Mouse (Mus musculus) right cerebral cortex, adult 2 months (tissue): ENCODE measurements at regions not wholly inside any gene's neighbourhood (a gene's known extent, or its start where the extent isn't known, plus 50 kb on each side); places are given as distances from the start of the nearest gene placed in this dataset.

Experiments
- DNase-seq, 2 experiments: peaks; one replicate each; pipeline ENCODE4 v3.0.0; 2021 to 2022; ENCODE audit warnings: low spot score in 2 of 2

GRCm38 (mm10) chr5:103374162-103374561 lies 50.8 kb upstream of the Ptpn13 start:
- DNase-seq = no peak

GRCm38 (mm10) chr5:103373089-103373488 lies 51.9 kb upstream of the Ptpn13 start:
- no peak for DNase-seq

DNA sequence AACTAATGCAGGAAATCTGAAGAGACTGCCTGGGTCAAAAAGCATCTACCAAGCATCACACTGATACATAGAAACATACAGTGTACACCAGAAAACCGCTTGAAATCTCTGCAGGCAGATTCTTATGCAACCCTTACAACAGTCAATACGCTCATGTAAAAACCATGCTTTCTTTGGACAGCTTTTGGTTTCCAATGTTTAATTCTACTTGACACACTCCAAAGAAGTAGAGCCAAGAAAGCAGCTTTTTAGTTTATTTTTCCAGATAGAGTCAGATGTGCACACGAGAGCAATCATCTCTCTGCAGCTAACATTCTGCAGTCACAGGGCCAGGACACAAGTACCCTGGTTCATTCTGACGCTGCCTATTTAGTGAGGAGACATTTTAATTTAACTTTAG lies 54.5 kb upstream of the Ptpn13 start:
- no peak for DNase-seq

DNA sequence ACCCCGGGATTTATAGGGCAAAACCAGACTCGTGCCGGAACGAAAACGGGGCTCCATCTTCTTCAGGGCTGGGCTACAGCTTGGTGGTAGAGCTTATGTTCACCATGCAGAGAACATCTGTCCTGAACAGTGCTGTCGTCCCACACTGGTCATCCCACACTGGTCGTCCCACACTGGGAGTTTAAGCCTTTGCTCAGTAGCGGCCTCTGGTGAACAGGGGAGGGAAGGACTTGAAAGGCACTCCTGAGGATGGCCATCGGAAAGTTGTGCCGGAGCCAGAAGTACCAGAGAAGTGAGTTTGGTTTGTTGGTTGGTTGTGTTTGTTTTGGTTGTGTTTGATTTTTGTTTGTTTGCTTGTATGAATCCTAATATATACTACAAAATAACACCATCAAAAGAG lies 56.0 kb upstream of the Ptpn13 start:
- no peak for DNase-seq

DNA sequence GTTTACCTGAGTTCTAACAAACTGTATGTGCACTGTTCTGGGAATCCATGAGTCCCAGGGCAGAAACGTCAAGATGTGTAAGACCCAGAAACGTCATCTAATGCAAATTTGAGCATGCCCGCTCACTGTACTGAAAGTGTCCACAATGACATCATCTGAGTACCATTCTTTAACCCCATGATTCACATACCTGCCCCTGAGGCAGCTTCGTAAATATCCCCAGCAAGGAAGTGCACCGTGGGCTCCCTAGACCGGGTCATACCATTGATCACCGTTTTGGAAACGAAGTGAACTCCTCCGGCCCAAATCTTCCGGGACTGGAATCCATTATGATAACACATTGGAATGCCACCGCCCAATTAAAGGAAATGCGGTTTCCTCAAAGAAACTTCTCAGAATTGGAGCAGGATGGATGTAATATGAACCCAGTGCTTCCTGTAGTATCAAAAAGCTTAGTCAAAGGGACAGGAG lies 57.8 kb upstream of the Ptpn13 start:
- DNase-seq = no peak

DNA sequence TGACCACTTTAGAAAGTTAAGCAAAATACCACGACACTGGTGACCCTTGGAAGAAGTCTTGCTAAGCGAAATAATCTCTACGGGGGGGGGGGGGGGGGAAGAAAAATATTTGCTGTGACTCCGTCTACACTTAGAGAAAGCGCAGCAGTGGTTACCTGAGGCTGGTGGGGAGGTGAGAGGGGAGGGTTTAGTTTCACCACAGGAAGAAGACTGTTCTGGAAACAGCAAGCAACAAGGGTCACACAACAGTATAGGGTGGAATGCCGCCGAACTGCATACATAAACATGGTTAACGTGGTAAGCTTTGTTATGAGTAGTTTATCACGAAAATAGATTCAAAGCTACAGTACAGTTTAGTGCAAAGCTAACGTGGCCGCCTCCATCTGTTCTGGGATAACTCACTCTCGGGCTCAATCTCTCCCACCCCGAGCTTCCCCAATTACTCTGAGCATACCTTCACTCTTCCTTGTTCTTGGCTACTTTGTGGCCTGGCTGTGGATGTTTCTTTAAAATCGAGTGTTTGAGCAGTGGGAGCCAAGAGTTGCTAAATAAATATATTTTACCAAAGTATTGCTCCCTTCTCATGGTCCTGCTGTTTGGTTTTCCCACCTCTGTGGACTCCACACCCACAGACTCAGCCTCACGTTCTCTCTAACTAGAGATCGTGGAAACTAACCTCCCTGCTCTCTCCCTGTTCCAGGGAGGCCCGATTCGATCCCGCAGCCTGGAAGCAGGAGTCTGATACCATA lies 59.1 kb upstream of the Ptpn13 start:
- no peak for DNase-seq

DNA sequence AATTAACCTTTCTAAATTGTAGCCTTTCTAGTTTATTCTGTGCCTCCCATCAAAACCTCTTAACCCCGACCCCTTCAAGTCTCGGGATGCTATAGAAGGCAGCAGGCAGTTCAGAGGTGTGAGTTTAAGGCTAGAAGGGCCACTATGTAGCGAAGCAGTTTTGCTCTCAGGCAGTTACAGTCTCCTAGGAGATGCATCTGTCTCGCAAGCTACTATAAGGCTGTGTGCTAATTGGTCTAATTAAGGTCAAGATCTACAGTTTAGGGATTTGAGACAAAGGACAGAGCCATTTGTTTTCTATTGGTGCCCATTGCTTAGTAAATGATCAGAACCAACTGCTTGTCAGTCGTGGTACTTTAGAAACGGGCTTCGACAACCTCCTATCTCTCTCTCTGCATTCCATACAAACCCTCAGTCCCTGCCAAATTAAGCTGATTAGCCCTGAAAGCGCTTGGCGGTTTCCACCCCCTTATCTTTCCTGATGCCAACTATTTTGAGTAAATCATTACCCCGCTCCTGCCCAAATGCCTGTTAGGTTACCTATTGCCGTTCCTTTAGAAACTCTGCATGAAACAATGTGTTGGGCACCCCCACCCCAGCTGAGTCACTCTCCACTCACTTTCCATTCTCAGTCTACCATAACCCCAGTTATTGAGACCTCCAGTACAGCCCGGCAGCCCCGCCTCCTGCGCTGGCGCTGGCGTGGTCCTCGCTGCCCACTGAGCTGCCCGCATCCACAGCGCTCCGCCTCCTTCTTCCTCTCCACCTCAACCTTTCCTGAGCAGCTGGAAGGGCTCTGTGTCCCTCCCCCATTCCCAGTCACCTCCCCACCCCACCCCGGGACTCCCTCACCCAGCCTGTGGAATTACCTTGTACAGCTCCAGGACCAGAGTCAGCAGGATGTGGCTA lies 59.9 kb upstream of the Ptpn13 start:
- peak in 1 of 2 experiments; percentile 28 for DNase-seq

GRCm38 (mm10) chr5:103360775-103361247 lies 64.2 kb upstream of the Ptpn13 start:
- no peak for DNase-seq

DNA sequence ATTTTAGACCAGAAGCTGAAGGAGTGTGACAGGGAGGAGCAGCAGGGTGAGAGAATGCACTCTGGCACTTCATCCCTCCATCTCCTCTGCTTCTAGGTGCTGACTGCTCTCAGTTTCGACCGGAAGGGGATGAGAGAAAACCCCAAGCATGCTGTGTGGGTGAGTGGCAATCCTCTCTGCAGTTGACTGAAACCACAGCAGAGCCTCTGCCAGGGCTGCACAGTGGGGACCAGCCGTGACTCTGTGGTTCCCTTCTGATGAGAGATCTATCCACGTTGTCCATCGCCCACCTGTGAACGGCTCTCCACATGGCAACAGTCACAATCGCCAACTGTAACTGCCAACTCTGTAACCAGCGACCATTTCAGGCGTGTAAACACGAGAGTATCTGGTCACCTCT lies 64.6 kb upstream of the Ptpn13 start:
- DNase-seq = no peak

- DNase-seq = no peak
Observed at GRCm38 (mm10) chr5:103357558-103357957, 67.4 kb upstream of the Ptpn13 start.

- DNase-seq = no peak
Observed at GRCm38 (mm10) chr5:103356500-103356899, 68.5 kb upstream of the Ptpn13 start.

GRCm38 (mm10) chr5:103355372-103356300 lies 69.4 kb upstream of the Ptpn13 start:
- peak; percentile 50 to 66 for DNase-seq

DNA sequence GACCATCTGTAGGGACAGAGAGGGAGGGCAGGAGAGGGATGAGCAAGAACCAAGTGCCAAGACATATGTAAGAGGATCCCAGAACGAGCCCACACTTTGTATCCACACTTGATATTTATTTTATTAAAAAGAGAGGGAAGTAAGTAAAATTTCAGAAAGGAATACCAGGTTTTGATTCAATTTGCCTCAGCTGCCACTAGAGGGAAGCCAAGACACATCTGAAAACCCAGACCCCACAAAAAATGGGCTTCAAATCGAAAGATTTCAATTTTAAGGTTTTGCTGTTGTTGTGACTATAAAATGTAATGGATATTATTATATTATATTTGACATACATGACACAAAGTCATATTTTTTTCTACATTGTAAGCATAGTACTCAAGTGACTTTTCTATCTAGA lies 81.1 kb upstream of the Ptpn13 start:
- peak; percentile 28 to 52 for DNase-seq

- DNase-seq = no peak
Observed at GRCm38 (mm10) chr5:103341456-103341855, 83.5 kb upstream of the Ptpn13 start.

DNA sequence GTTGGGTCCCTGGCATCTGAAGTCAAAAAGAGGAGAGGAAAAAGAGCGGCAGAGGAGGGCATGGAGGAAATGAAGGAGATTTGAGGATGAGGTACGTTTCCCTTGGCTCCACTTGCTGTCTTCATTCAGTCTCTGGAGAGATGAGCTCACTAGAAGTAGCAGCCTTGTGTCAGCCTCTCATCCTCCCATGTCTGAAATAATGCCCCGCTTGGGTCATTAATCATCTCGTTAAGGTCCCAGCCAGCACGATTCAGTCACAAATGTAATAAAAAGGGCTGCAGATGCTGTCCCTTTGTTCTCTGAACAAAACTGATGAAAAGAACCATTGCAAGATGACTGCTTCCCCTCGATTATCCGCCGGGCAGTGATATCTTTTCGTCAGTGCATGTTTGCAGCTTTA lies 84.4 kb upstream of the Ptpn13 start:
- DNase-seq = no peak

DNA sequence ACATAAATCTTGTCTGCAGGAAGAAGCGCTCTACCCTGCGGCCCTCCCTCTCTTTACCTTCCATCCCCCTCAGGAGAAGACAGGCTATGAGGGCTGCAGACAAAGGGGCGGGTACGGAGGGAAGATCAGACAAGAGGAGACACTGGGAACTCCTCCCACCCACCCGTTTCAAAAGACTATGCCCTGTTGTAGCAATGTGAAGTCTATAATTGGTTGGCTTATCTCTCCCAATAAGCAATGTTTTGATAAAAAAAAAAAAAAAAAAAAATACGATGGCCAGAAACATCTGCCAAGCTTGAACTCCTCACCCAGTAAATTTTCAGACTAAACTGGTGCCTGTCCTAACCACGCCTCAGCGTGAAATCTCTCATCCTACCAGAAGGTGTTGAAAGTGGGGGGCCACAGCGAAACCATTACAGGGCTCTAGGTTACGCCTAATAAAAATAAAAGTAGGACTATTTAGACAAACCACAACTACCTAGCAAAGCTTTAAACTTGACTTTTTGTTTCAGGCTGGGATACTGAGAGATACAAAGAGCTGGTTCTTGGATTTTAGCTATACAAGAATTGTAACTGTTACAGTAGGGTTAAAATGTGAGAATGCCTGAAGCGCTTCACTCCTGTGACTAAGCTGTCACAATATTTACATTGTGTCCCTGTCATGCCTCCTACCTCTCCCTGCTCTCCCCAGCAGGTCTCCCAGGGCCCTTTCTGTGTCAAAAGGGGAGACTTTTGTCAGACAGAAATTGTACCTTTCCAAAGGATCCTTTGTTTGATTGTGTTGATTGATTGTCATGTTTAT lies 88.1 kb upstream of the Ptpn13 start:
- no peak for DNase-seq

- peak; percentile 44 to 46 for DNase-seq
Observed at GRCm38 (mm10) chr5:103335916-103336688, 88.9 kb upstream of the Ptpn13 start.

- no peak for DNase-seq
Observed at GRCm38 (mm10) chr5:103326412-103326811, 98.6 kb upstream of the Ptpn13 start.

DNA sequence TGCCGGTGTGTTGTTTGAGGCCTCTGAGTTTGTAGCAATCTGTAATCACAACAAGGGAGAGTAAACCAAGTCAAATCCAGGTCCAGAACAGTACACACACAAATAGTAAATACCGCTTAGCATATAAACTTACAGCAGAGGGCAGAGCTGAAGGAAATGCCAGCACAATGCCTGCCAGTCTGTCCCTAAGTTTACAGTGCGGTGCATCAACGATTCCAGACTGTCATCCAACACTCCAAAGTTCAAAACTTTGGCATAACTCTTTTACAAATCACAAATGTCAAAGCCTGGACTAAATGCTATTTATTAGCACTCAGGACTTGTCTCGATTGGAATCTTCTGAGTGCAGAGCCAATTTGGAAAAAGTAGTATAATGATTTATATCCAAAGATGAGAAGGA lies 104.7 kb upstream of the Ptpn13 start:
- no peak for DNase-seq
